Mouse (Mus musculus): ENCODE data around the gene Tln2. TPM values are rescaled to one million over a fixed set of nuclear protein-coding genes. Genes with fewer than 3 reads are reported as not detected.
A peak's percentile ranks its signal among the peaks of the same experiment; 100 is the strongest.

Tln2 gene
- total RNA-seq, 2 experiments from 2014 or later: 82.5 to 83.1 TPM

DNA sequence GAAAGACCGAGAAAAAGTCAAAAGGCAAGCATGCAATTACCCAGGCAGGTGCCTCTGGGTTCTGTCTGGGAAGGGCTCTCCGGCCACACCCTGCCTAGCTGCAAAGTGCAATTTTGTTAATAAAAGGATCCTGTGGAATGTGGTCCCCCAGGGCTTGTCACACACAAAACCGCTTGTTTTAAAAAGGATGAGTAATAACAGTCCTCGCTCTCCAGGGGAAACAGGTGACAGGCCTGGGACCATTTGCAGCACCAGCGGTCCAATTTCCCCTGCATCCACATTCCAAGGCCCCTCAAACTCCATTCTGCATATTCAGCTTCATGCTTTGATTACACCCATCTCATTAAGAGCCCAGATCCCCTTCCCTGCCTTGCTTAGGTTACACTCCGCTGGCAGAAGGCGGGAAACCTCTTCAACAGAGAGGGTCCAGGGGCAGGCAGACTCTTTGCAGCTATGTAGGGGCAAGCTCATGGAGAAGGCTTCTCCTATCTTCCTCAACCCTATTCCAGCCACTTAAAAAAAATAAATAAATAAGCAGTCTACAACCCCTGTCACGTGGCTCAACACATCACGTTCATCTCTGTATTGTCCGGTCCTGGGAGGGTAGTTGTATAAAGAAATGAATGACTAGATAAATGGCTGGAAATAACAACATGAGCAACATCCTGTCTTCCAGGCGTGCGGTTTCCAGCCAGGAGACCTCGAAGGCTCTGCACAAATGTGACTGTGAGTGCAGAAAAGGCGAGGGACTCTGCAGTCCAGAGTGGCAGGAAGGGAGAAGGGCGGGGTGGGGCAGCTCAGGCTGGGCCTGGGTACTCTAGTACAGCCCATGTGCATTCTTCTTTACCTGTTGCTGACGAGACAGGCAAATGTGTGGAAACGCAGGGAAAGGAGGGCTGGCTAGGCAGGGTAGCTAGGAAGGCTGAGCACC is 19.5 kb downstream of the Tln2 start:
- no peak overlapping the region for H3K4me3 ChIP-seq
- intact Hi-C loops (cut with DNase I): no loop called here
- H3K27ac ChIP-seq: no peak overlapping the region
- TF ChIP-seq CTCF (IDR thresholded peaks at IDR 0.05): no peak
- no peak for DNase-seq

DNA sequence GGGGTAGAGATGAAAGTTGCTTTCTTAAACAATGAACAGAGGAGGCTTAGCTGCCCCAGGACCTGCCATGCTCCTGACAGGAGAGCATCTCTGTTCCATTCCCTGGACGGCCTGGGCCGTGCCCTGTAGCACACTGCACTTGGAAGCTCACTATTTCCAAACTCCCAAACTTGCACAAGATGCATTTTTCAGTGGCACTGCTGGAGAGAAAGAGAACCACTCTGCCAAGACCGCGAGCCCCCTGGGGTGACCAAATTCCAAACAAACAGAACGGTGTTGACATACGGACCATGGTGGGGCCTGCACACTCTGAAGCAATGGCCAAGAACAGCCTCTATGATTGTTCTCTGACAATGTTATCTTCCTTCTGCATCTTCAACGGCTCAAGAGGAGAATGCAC is 25.1 kb downstream of the Tln2 start:
- no peak for TF ChIP-seq CTCF (IDR thresholded peaks at IDR 0.05)
- intact Hi-C loops (cut with DNase I): no loop called here
- Histone ChIP-seq H3K27ac (no peak overlapping the region), H3K4me3 (no peak overlapping the region)
- DNase-seq: no peak

DNA sequence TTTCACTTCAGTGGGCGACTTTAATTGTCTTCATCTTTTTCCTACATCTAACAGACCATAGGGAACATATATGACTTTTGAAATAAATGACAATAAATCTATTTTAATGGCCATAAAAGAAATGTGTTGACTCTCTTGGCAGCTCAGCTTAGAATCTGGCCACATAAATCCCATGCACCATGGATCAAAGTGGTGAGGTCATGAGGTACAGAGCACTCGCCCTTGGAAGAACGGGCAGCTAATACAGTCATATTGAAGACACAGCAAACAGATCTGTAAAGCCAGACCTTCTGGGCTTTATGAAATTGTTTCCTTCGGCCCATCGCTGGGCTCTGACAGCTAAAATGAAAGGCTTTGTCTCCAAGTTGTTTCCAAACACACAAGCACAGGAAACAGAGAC is 26.2 kb downstream of the Tln2 start:
- intact Hi-C loops (cut with DNase I): no loop called here
- TF ChIP-seq CTCF (IDR thresholded peaks at IDR 0.05): no peak
- no peak overlapping the region for H3K27ac ChIP-seq
- no peak overlapping the region for H3K4me3 ChIP-seq
- DNase-seq: no peak

DNA sequence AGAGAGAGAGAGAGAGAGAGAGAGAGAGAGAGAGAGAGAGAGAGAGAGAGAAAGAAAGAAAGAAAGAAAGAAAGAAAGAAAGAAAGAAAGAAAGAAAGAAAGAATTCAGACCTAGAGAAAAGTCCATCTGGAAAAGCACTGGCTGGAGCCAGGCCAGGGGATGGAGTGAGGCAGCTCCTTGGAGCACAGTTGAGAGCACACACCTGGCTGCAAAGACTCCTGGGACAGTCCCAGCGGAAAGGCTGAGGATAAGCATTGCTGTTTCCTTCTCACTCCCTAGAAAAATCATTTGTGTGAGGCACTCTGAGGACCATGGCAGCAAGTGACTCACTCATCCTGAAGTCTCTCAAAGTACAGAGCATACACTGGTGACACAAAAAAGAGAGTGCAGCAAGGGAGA is 26.9 kb downstream of the Tln2 start:
- intact Hi-C loops (cut with DNase I): no loop called here
- peak; percentile 29 for DNase-seq
- Histone ChIP-seq H3K4me3 (no peak overlapping the region), H3K27ac (no peak overlapping the region)
- TF ChIP-seq CTCF (IDR thresholded peaks at IDR 0.05): no peak

DNA sequence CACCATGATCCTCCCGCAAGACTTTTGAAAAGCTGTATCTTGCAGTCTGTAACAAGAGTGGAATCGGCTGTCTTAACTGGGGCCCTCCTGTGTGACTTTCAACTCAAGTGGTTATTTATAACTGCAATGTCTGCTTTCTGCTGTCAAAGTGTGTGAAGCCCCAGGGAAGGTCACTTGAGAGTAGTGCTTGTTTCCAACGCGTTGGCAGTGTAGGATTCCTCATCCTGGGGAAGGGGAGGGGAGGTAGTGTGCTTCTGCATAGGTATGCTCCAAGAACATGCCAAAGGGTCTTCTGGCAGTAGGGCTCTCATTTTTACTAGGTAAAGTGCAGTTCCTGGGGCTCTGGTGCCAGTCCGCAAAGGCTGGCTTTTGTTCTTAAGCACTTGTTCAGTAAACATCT is 29.9 kb downstream of the Tln2 start:
- intact Hi-C loops (cut with DNase I): loop anchor here (5.0 kb wide), 1 partner anchor 37 kb away; no protein-coding TSS in a partner anchor
- Histone ChIP-seq H3K4me3 (peak overlapping the region; percentile 41), H3K27ac (peak overlapping the region; percentile 91)
- TF ChIP-seq CTCF (IDR thresholded peaks at IDR 0.05): no peak
- DNase-seq: peak; percentile 58

DNA sequence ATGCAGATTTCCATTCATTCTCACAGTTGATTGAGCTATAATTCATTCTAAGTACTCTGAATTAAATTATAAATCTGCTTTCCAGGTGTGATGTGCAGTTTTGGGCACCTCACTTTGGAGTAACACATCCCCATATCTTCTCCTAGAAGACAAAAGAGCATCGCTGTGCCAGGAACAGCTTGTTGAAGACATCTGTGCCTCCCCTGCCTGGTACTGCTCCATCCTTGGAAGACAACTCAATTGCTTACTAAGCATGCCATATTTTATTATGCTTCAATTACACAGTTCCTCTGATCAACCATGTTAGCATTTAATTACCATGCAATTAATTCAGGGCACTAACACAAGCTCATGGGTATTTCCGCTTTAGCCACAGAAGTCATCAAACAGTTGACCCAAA is 31.8 kb downstream of the Tln2 start:
- no peak for DNase-seq
- 0 out of 2 replicates have a peak overlapping the region, but pooled peaks have one; percentile 91 for H3K27ac ChIP-seq
- intact Hi-C loops (cut with DNase I): loop anchor here (5.0 kb wide), 1 partner anchor 35 kb away; no protein-coding TSS in a partner anchor
- no peak for TF ChIP-seq CTCF (IDR thresholded peaks at IDR 0.05)
- H3K4me3 ChIP-seq: no peak overlapping the region

DNA sequence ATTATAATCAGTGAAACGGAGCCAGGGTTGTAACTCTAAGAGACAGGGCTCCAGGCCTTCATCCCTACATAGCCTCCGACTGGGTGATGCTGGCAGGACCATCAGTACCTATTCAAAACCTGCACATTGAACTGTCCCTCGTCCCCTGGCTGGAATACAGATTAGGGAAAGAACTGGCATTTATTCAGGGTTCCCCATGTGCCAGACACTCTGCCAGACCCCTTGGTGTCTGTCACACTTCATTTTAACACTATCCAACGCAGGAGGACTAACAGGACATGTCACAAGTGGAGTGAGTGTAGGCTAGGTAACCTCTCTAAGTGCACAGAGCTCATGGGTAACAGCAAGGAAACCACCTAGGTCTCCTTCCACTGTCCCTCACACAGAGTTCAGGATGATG is 37.8 kb downstream of the Tln2 start:
- intact Hi-C loops (cut with DNase I): no loop called here
- no peak for DNase-seq
- H3K4me3 ChIP-seq: no peak overlapping the region
- no peak for TF ChIP-seq CTCF (IDR thresholded peaks at IDR 0.05)
- no peak overlapping the region for H3K27ac ChIP-seq

DNA sequence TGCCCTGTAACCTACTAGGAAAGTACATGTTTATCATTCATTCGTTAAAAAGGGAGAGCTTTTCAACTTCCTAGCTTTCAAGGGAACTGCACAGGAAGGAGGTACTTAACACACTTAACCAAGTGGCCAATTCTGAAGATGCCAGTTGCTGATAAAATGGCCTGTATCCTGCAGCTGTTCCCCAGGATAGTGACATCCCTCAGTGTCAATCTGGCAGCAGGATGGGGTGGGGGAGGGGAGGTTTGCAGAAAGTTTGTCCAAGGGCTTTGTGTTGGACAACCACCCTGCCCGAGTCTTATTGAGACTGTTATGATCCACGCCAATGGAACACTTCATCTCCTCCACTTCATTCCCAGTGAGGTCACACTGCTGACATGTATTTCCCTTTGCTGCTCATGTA is 50.0 kb downstream of the Tln2 start:
- no peak for TF ChIP-seq CTCF (IDR thresholded peaks at IDR 0.05)
- Histone ChIP-seq H3K27ac (no peak overlapping the region), H3K4me3 (no peak overlapping the region)
- DNase-seq: no peak
- intact Hi-C loops (cut with DNase I): no loop called here

DNA sequence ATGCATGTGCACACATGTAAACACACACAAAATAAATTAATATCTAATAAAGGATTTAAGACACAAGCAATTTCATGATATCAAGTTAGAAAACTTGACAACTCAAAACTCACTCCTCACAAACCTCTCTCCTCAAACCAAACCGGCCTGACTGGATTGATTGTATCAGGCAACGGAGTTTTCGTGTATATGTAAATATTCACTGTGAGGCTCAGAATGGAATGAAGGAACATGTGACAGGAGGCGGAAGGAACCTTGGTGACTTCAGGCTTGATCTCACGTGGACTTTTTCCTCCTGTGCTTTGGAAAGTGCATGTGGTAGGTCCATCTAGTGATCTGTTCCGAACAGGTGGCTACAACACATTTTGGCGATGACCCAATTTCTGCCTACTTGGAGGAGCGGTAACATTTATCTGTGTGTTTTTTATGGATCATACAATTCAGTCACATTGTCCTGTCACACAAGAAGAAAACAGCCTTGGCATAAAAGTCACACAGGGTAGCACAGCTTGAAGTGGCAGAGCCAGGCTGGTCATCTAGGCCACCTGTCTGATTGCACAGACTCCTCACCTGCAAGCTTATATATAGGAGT is 54.7 kb downstream of the Tln2 start:
- no peak for TF ChIP-seq CTCF (IDR thresholded peaks at IDR 0.05)
- no peak overlapping the region for H3K4me3 ChIP-seq
- no peak for DNase-seq
- no peak overlapping the region for H3K27ac ChIP-seq
- intact Hi-C loops (cut with DNase I): no loop called here

DNA sequence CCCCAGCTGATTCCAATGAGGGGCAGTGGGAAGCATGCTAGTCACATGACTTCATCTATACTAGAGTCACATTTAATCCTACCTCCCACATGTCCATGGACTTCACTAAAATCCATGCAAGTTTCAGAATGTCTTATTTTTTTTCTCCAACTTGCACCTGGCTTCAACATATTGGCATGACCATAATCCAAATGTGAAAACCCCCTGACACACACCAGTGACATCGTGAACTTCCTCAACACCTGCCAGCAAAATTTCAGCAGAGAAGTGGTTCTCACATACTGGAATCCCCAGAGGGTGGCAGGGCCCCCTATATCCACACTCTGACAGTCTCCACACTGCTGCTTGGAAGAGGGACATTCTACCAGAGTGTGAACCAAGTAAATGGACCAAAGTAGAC is 57.7 kb downstream of the Tln2 start:
- intact Hi-C loops (cut with DNase I): no loop called here
- DNase-seq: no peak
- Histone ChIP-seq H3K27ac (no peak overlapping the region), H3K4me3 (no peak overlapping the region)
- no peak for TF ChIP-seq CTCF (IDR thresholded peaks at IDR 0.05)

DNA sequence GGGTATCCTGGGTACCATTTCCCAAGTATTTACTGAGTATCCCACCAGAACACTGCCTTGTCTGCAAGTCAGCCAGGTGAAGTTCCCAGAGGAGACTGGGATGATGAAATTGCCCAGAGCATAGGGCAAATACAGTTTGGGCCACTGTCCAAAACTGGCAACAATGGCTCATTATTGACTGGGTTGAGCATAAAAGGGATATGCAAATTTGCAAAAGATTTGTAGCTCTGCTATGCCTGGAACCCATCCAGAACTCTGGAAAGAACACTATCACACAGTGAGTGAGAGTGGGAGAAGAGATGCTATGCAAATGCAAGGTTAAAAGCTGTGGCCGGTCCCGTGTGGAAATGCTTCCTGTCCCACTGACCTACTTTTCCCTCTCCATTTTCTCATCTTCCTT is 63.1 kb downstream of the Tln2 start:
- intact Hi-C loops (cut with DNase I): no loop called here
- H3K4me3 ChIP-seq: no peak overlapping the region
- no peak for DNase-seq
- H3K27ac ChIP-seq: no peak overlapping the region
- no peak for TF ChIP-seq CTCF (IDR thresholded peaks at IDR 0.05)

DNA sequence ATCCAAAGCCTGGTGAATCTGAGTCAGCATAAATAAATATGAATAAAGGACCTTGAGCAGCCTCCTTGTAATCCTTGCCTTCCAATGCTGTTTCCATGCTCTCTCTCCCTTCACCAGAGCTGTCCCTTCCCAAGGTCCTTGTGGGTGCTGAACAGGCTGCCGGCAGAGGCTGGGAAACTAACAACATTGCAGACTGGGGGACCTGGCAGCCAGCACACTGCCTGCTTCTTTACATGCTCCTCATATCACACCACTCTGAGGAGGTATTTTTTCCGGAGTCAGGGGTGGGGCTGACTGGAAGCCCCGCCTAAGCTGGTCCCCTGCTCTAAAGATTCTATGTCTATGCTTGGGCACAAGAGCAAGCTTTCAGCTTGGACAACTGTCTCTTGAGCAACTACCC is 64.2 kb downstream of the Tln2 start:
- H3K27ac ChIP-seq: peak overlapping the region; percentile 48; the same call in 1 of the 2 replicates
- no peak for TF ChIP-seq CTCF (IDR thresholded peaks at IDR 0.05)

DNA sequence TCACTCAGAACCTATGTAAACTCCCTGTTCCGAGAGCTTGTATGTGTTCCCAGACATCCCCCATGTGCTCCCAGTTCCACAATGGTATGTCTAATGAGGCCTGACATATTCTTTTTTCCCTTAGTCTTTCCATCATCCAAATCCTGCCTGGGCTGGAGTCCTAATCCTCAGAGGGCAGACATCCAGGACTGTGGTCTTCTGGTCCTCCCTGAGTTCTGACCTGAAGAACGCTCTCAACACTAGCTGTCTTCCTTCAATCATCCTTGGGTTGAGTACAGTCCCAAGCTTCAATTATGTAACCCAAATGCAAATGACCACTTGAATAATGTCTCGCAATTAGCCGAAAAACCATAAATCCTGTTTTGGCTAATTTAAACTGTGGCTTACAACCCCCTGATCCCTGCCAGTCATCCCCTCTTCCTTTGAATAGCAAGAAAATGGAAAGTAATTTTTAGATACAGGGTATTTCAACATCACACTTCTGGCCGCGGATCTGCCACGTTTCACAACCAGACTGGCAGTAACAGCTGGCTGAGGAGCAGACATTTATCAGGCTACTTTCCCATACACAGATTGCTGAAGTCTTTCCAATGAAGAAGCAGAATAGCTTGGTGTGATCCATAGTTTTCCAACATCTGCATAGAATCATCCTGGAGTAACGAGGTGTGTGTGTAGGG is 65.5 kb downstream of the Tln2 start:
- peak; percentile 76 for DNase-seq
- intact Hi-C loops (cut with DNase I): loop anchor here (5.0 kb wide), 1 partner anchor 33 kb away; no protein-coding TSS in a partner anchor
- peak overlapping the region; percentile 77 for H3K27ac ChIP-seq
- H3K4me3 ChIP-seq: no peak overlapping the region
- TF ChIP-seq CTCF (IDR thresholded peaks at IDR 0.05): no peak

More for the DNA sequence above, 64.2 kb downstream of the Tln2 start:
- intact Hi-C loops (cut with DNase I): no loop called here
- no peak overlapping the region for H3K4me3 ChIP-seq
- no peak for DNase-seq
